Comparison of ENCODE assay signal across 14 mouse cellular contexts in the genomic region with DNA sequence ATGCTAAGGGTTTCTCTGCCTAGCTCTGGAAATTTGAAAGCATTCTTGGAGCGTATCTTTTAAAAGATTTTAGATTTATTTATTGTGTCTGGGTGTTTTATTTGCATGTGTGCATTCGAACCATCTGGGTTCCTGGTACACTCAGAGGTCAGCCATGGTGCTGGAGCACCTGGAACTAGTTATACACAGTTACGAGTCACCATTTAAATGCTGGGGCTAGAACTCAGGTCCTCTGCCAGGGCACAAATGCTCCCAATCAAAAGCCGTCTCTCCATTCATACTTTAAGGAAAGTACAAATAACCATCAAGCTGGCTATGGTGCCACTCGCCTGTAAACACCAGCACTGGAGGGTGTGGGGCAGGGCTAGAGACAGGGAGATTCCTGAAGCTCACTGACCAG.
"Had no signal": no experiment of that assay in that cellular context is flagged by ENCODE, and none has a peak within 500 bp of the region (broad histone marks: within the 10 kb centered on the region; RNA-seq: fewer than 3 reads in every experiment).

No protein-coding gene starts in this region.

- H3K4me3 ChIP-seq: limb, embryonic 15.5 days; midbrain, embryonic 12.5 days; midbrain, embryonic 15.5 days; neural tube, embryonic 13.5 days had no signal

- ATAC-seq: midbrain, embryonic 15.5 days had no signal

- H3K27me3 ChIP-seq: limb, embryonic 15.5 days; midbrain, embryonic 12.5 days; midbrain, embryonic 15.5 days; neural tube, embryonic 13.5 days had no signal

- H3K4me2 ChIP-seq: limb, embryonic 15.5 days; lung, embryonic 14.5 days; midbrain, embryonic 12.5 days; midbrain, embryonic 15.5 days; neural tube, embryonic 13.5 days had no signal

- H3K4me1 ChIP-seq: limb, embryonic 15.5 days; midbrain, embryonic 12.5 days; midbrain, embryonic 15.5 days; neural tube, embryonic 13.5 days had no signal

- H3K36me3 ChIP-seq: limb, embryonic 15.5 days; midbrain, embryonic 12.5 days; midbrain, embryonic 15.5 days; neural tube, embryonic 13.5 days had no signal

- DNase-seq: kidney, adult 2 months; kidney, postnatal 25 days; left cerebral cortex, postnatal 4 days; retina, postnatal 1 day; right cerebral cortex, postnatal 25 days; thymus, adult 18-20 months; thymus, postnatal 36 days had no signal

- H3K9ac ChIP-seq: limb, embryonic 15.5 days; lung, embryonic 14.5 days; midbrain, embryonic 12.5 days; midbrain, embryonic 15.5 days; neural tube, embryonic 13.5 days had no signal

- H3K9me3 ChIP-seq: limb, embryonic 15.5 days; midbrain, embryonic 12.5 days; midbrain, embryonic 15.5 days; neural tube, embryonic 13.5 days had no signal

- H3K27ac ChIP-seq: kidney, postnatal 0 days; limb, embryonic 15.5 days; macrophage; midbrain, embryonic 12.5 days; midbrain, embryonic 15.5 days; neural tube, embryonic 13.5 days had no signal
